Mouse (Mus musculus): Measurements from ENCODE around the gene Usp48.

- no peak for TF ChIP-seq POLR2A (IDR thresholded peaks at IDR 0.05; ENCODE audit: borderline replicate concordance, extremely low read depth, low read depth, low read length)
- no peak for TF ChIP-seq CTCF (IDR thresholded peaks at IDR 0.05; ENCODE audit: insufficient read depth, low read length)
Observed at GRCm38 (mm10) chr4:137574469-137574868, 19.1 kb upstream of the Usp48 start, which contains the start of gene Ldlrad2.

All from lung, adult 2 months (tissue).